Mouse (Mus musculus): Measurements from ENCODE around the gene Casc3.
"Not testable (repeated sequence)": the region's sequence is repeated elsewhere in the genome, so short reads cannot be mapped to it uniquely, and the experiment has no call there.

Gene Casc3

DNA sequence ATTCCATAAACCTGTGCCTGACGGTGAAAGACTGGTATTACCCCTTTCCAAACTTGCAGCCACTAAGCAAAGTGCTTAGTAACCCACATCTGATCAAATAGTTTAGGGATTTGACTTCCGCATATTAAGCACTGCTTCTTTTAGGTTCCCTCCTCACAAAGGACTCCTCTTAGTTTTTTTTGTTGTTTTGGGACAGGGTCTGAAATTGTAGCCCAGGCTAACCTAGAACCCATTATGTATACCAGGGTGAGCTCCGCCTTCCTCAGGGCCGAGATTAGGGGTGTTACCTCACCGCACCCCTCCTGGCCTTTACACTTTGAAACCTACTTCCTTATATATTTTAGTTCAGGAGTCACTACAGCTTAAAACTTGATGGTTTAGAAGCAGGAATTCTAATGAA, 14.9 kb upstream of the Casc3 start:
- DNase-seq (ENCODE audit: low spot score), result no peak

DNA sequence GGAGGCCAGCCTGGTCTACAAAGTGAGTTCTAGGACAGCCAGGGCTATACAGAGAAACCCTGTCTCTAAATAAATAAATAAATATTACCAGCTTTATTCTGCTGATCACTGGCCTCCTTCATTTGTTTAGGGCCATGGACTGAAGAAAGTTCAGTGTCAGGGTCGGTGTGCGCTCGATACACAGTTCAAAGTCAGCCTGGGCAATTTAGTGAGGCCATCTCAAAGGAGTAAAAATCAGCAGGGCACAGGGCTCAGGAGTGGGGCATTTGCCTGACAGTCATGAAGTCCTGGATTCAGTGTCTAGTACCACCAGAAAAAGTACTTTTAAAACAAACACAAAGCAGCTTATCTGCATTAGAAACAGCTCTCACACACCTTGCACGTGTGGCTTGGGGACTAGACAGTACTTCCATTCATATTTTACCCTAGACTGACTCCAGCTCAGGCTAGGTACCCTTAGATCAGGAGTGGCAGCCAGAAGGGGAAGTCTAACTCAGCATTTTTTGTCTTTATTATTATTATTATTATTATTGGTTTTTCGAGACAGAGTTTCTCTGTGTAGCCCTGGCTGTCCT, 14.0 kb upstream of the Casc3 start:
- DNase-seq (ENCODE audit: low spot score), result no peak

DNA sequence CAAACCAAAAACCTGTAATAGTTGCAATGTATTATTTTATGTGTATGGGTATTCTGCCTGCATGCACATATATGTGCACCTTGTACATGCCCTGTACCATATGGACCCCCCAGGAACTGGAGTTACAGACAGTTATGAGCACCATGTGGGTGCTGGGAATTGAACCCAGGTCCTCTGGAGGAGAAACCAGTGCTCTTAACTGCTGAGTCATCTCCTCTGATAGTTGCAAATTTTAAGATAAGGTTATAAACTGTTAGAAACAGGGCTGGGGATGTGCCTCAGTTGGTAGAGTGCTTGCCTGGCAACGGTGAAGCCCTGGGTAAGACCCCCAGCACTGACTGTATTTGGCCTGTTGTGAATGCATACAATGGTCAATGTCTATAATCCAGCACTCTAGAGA, 13.3 kb upstream of the Casc3 start:
- DNase-seq (ENCODE audit: low spot score), result no peak

DNA sequence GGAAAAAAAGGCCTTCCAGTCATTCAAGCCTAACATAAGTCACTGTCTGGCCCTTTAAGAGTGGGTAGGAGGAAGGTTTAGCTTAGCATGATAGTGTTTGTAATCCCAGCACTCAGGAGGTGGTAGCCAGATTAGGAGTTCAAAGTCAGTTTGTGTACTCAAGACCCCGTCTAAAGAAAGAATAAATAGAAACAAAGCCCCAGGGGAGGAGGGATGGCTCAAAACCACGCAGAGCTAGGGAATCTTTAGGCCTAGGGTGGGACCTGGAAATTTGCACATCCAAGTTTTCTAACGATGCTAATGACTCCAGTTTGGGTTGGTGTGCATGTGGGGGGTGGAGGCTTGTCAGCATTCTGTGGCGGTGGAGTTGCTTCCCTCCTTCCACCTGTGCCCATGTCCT, 12.6 kb upstream of the Casc3 start:
- DNase-seq (ENCODE audit: low spot score), result no peak

DNA sequence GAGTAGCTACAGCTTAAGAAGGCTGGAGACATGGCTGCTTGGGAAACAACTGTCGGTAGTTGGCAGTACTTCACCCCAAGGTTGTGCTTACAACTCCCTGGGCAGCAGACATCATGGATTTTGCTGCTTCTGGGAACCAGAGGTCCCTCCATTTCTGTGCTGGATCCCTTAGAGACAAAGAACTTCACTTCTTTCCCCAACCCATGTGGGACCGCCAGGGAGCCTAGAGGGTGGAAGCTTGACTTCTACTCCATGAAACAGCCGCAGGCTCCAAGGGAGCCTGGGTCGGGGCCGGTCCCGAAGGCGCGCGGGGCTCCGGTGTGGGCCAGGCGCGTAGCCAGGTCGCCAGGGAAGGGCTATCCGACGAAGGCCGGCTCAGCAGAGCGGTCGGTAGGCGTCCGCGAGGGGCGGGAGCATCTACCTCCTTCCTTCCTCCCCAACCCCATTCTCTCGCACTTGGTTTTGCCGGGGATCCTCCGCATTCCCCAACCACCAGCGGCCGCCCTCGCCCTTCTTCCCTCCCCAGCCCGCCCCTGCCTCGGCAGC, 10.2 kb upstream of the Casc3 start:
- DNase-seq (ENCODE audit: low spot score), result peak; percentile 78

DNA sequence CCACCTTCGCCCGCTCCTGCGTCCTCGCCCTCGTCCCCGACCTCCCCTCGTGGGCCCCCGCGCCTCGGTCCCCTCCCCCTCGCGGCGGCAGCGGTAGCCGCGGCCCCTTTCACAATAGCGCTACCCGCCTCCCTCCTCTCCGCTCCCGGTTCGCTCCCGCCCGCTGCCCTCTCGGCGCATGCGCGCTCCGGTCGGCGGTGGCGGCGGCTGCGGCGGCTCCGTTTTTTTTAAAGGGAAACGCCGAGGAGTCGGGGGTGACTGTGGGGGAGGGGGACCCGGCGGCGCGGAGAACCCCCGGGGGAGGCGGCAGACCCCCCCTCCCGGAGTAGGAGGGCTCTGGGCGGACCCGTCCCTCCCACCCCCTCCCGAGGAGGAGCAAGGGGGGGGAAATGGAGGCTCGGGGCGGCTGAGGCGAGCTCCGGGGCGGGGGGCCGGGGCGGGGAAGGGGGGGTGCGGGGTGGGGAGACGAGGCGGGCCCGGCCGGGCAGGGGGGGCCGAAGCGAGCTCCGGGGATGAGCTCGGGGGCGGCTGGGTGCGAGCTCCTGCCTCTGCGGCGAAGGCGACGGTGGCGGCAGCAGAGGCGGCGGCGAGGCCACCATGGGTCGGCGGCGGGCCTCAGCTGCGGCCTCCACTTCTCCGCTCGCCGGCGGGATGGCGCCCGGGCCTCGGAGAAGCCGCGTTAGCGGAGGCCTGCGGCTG, 9.5 kb upstream of the Casc3 start, which contains the start of gene Msl1:
Gene Msl1, plus strand, starts transcription at position 502 of the 699 bp plus-strand sequence.
- DNase-seq (ENCODE audit: low spot score), result peak; percentile 89

DNA sequence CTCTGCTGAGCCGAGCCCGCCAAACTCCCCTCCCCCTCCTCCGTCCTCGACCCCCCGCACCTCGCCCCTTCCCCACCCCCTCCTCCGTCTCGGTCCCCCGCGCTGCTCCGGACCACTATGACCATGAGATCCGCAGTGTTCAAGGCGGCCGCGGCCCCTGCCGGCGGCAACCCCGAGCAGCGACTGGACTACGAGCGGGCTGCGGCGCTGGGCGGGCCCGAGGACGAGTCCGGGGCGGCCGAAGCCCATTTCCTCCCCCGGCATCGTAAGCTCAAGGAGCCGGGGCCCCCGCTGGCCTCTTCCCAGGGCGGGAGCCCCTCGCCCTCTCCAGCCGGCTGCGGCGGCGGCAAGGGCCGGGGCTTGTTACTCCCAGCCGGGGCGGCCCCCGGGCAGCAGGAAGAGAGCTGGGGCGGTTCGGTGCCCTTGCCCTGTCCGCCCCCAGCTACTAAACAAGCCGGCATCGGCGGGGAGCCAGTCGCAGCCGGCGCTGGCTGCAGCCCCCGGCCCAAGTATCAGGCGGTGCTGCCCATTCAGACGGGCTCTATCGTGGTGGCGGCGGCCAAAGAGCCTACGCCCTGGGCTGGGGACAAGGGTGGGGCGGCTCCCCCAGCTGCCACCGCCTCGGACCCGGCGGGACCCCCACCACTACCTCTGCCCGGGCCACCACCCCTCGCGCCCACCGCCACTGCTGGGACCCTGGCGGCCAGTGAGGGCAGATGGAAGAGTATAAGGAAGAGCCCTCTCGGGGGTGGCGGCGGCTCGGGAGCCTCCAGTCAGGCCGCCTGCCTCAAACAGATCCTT, 8.8 kb upstream of the Casc3 start:
- no peak for DNase-seq (ENCODE audit: low spot score)

DNA sequence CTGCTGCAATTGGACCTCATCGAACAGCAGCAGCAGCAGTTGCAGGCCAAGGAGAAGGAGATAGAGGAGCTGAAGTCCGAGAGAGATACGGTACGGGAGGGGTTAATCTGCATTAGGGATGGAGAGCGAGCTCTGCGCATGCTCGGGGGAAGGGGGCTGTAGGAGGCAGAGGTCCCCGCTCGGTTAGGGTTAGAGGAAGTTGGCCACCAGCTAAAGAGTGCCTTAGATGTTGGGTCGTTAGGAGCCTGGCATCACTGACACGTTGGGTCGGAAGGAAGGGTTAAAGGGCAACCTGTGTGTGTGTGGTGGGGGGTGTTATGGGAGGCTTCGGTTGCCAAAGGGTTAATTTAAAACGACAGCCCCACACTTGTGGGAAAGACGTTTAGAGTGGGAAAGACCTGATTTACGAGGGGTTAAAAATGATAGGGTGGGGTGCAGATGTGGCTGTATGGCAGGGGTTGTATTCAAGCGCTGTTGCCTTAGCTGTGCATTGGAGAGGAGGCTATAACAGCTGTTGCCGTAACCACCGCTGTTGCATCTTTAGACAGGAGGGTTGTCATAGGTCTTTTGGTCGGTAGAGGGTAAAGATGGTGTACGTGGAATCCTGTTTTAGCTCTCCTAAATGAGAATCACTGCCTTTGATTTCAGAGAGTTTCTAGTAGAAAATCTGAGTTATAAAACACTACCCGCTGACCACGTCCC, 8.0 kb upstream of the Casc3 start:
- DNase-seq (ENCODE audit: low spot score), result no peak

DNA sequence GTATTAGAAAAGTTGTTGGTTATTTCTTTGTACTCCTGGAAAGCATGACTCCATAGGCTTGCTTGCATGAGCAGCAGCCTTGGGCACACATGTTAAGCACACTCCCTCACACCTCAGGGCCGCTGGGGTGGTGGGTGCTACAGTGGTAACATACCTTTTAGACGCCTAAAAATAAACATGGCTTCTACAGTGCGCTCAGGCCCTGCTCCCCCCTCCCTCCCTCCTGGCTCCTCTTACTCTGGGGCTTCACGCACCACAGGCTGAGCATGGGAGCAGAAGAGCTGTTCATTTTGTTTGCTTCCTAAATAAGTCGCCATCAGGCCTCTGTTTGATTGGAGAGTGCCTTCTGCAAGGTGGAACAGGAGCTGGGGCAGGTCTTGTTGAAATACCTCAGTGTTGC, 7.4 kb upstream of the Casc3 start:
- DNase-seq (ENCODE audit: low spot score), result no peak

DNA sequence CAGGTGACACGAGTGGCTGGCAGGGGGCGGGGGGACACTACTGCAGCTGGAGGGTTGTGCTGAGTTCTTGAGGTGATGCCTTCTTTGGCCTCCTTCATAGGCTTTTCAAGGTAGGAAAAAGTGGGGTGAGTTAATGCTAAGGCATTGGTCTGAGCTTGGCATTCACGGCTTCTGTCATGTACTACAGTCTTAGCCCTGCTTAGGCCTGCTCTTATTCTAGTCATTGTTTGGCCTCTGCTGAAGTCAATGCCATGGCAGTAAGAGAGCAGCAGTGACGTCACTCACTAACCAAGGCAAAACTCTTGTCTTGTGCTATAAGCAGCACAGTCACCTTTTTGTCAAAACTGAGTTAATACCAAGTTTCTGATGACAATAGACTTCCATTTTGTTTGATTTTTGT, 6.8 kb upstream of the Casc3 start:
- DNase-seq (ENCODE audit: low spot score), result no peak

DNA sequence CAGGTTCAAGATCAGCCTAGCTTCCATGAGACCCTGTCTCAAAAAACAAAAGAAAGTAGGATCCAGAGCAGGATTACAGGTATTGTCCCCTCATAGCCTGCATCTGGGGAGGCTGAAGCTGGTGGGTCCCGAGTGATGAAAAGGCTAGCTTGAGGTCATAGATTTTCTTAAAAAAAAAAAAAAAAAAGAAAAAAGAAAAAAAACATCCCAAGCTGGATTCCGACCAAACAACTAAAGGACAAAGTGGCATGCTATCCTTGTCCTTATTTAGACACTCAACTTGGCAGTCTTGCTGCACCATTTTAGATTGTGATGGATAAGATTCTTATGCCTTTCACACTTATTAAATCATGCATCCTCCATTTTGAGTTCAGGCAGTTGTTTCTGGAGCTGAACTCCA, 3.7 kb downstream of the Casc3 start:
- DNase-seq (ENCODE audit: low spot score), result no peak

DNA sequence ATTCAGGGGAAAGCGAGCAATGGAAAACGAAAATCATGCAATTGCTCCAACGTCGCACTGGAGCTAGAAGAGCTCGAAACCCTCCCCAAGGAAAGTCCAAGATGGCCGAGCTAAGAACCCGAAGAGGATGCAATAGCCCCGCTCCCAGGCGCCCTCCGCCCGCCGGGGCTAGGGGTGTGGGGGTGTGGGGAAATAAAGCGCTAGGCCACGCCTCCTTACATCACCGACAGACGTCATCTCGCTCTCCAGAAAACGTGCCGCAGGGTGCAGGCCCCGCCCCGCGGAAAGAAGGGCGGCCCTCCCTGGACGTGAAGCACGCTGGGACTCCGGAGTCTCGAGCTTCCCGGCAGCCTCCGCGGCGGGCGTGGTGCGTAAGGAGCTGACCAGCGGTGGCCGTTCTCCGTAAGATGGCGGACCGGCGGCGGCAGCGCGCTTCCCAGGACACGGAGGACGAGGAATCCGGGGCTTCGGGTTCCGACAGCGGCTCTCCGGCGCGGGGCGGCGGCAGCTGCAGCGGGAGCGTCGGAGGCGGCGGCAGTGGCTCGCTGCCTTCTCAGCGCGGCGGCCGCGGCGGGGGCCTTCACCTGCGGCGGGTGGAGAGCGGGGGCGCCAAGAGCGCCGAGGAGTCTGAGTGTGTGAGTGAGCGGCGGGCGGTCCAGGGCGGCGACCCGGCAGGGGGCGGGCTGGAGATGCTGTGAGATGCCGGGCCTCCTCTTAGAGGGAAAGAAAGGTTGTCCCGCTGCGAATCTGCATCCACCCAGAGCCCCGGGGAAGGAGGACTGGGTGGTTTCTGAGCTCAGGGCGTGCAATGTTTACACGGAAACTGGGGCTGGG, 5.0 kb downstream of the Casc3 start:
- DNase-seq (ENCODE audit: low spot score), result peak; percentile 99

DNA sequence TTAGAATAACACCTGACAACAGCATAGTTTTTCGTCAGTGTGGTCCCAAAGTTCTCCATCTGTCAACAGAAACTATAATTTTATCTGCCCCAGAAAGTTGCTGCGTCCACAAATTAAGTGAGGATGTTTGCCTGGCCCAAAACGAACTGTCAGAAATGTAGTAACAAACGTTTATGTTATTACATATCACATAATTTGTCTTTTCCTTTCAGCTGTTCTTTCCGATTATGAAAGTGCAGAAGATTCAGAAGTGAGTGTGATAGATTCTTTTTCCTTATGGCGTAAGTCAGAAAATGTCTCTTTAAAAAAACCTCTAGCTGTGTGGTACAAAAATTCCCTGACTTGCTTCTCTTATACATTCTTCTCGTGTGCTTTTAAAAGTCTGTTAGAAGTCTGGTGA, 6.0 kb downstream of the Casc3 start:
- no peak for DNase-seq (ENCODE audit: low spot score)

DNA sequence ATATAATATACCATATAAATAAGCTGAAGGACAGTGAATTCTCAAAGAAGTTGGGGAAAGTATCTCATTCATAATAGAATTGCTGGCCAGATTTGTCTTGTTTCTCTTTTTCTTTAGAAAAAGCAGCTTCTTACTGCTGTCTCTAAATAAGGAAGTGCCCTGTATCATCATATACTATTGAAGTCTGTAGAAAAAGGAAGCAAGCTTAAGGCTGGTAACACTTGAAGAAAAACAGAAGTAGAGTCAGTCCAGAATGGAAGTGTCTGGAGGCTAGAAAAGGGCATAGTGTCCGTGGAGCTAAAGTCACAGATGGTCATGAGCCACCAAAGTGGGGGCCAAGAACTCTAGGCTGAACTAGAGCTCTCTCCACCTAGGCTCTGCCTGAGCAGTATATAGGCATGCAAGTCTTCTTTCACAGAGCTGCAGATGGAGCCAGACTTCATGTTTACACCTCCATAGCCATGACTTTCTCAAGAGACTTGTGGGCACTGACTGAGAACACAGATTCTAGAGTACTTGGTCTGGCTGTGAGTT, 12.1 kb downstream of the Casc3 start:
- no peak for DNase-seq (ENCODE audit: low spot score)

DNA sequence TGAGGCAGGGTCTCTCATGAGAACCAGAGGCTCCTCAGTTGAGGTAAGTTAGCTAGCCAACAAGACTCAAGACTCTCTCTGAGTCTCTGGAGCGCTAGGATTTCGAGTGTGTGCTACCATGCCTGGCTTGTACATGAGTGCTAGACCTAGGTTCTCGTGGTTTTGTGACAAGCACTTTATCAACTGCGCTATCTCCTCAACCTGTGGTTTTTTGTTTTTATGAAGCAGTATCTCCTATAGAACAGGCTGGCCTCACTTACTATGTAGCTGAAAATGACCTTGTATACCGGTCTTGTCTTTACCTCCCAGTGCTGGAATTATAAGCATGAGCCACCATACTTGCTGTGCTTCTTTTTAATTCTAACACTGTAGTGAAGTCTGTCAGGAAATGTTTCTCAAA, 16.3 kb downstream of the Casc3 start:
- no peak for DNase-seq (ENCODE audit: low spot score)

DNA sequence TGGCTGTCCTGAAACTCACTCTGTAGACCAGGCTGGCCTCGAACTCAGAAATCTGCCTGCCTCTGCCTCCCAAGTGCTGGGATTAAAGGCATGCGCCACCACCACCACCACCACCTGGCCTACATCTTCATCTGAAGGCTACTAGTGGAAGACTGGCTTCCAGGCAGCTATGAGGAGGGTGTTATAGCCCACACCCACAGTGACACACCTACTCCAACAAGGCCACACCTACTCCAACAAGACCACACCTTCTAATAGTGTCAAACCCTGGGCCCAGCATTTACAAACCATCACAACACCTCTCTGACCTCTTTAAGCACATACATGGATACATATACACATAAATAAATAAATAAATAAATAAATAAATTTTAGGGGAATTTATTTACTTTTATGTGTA, 21.4 kb downstream of the Casc3 start:
- not testable (repeated sequence) for DNase-seq (ENCODE audit: low spot score)

DNA sequence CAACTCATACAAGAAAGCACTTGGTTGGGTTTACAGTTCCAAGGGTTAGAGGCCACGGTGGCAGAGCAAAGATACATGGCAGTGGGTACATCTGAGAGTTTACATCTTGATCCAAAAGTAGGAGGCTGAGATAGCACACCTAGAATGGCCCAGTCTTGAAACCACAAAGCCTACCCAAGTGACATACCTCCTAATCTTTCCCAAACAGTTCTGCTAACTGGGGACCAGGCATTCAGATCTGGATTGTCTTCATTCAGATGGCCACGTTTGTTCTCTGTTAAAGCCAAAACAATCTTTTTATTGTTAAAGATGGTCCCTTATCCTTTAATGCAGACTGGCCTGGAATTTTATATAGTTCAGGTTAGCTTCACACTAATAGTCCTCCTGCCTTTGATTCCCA, 23.2 kb downstream of the Casc3 start:
- no peak for DNase-seq (ENCODE audit: low spot score)

DNA sequence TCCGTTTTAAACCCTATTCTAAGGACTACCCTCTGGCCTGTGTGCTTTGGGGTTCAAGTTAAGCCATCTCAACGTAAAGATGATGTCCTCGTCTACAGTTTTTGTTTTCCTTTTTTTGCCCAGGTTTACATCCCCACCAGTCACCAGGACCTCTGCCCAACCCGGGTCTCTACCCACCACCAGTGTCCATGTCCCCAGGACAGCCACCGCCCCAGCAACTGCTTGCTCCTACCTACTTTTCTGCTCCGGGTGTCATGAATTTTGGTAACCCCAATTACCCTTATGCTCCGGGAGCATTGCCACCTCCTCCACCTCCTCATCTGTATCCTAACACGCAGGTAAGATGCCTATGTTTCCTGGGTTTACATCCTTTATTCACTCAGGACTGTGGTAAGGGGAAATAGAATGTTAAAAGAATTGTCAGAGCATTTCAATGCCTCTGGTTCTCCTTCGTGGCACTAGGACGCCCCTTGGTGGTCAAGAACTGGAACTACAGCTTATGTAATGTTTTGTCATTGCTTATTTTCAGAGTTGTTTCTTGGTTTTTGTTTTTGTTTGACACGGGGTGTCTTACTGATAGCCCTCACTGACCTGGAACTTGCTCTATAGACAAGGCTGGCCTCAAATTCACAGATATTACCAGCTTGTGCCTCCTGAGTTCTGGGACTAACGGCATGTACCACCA, 24.5 kb downstream of the Casc3 start:
- peak; percentile 55 for DNase-seq (ENCODE audit: low spot score)

DNA sequence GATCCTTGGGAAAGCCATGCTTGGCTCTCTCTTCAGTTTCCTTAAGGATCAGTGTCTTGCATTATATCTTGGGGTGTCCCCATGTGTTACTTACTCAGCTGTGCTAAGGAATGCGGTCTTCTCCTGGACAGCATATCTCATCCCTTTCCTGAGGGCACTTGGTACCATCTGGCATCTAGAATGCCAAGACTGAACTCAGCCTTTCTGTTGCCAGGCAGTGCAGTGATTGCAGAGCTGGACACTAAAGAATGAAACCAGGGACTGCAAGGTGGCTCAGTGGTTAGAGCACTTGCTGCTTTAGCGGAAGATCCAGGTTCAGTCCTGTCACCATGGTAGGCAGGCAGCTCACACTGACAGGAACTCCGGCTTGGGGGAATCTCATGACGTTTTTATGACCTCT, 25.2 kb downstream of the Casc3 start:
- no peak for DNase-seq (ENCODE audit: low spot score)

DNA sequence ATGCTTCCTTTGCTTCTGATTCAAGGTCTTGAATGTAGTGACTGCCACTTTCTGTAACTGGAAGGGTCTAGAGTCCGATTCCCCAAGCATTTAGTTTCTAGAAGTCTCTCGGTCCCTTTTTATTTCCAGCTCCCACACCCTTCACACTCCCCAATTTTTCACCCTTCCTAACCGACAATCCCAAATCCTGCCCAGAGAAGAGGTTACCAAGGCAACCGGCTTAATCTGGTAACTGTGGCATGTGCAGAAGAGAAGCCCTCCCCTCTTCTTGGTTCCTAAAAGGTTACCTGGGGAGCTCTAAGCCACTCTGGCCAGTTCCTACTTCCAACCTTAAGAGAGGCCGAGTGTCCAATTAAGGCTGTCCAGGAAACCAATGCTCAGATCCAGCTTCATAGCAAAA, 30.6 kb downstream of the Casc3 start:
- DNase-seq (ENCODE audit: low spot score), result no peak

DNA sequence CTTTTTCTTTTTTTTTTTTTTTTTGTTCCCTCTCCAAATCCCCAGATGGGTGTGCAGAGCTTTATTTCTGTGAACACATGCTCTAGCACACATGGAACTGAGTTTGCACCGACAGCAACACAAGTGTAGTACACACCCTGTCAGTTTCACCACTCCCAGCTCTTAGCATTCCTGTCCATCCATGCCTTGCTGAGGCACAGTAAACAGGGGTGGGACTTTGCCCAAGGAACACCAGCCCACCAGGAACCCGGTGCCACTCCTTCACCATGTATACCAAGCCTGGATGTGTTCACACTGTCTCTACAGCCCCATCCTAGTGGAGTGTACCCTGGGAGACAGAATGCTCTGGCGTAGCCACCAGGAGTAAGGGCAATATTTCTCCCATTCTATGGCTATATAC, 31.0 kb downstream of the Casc3 start:
- peak; percentile 34 for DNase-seq (ENCODE audit: low spot score)

Measured in lung, postnatal 25 days (tissue).